Mouse (Mus musculus): ENCODE results near the gene Gpr39.

GRCm38 (mm10) chr1:125705412-125705811, 28.6 kb downstream of the Gpr39 start:
- TF ChIP-seq CTCF (IDR thresholded peaks at IDR 0.05 in 2 of 3, conservative IDR thresholded peaks at IDR 0.05 in 1 of 3; ENCODE audit: control insufficient read depth in 1 of 3, insufficient read depth in 1 of 3, low read depth in 2 of 3, low read length in 3 of 3, poor library complexity in 1 of 3, severe bottlenecking in 1 of 3) = no peak
- TF ChIP-seq EP300 (IDR thresholded peaks at IDR 0.05; ENCODE audit: low read depth in 1 of 2, low read length in 2 of 2) = no peak
- TF ChIP-seq POLR2A (IDR thresholded peaks at IDR 0.05; ENCODE audit: control insufficient read depth in 1 of 2, insufficient read depth in 1 of 2, low read depth in 1 of 2, low read length in 2 of 2, poor library complexity in 1 of 2) = no peak
- TF ChIP-seq CHD2 (IDR thresholded peaks at IDR 0.05; ENCODE audit: low read length) = no peak
- no peak for TF ChIP-seq MYC (IDR thresholded peaks at IDR 0.05; ENCODE audit: low read depth, low read length)
- TF ChIP-seq TCF12 (IDR thresholded peaks at IDR 0.05; ENCODE audit: low read depth, low read length) = no peak
- no peak for TF ChIP-seq MXI1 (IDR thresholded peaks at IDR 0.05; ENCODE audit: low read depth, low read length)
- TF ChIP-seq ZC3H11A (IDR thresholded peaks at IDR 0.05; ENCODE audit: low read depth, low read length) = no peak
- TF ChIP-seq MAZ (IDR thresholded peaks at IDR 0.05; ENCODE audit: low read depth, low read length) = no peak
- no peak for TF ChIP-seq MAFK (IDR thresholded peaks at IDR 0.05; ENCODE audit: borderline replicate concordance, low read depth, low read length)

Data from MEL (cell line).